Mouse (Mus musculus) limb, embryonic 13.5 days (tissue): ENCODE results near the gene Hepacam2. TPM values are rescaled to one million over a fixed set of nuclear protein-coding genes. Genes with fewer than 3 reads are reported as not detected.

Experiments
- ATAC-seq: fragments of 200-750 bp; cut with Nextera tagmentation; 2 replicates; pipeline ENCODE4 v1.8.0; 2017; ENCODE audit warnings: low read depth, moderate number of reproducible peaks, moderate TSS enrichment; ENCODE audit not compliant: low FRiP score
- H3K27ac ChIP-seq: fragments of 300-500 bp; sonication (generic); 2 replicates; pipeline ENCODE4 v1.5.1; 2015; ENCODE audit warnings: inconsistent platforms, mild to moderate bottlenecking, moderate library complexity
- H3K27me3 ChIP-seq: fragments of 300-500 bp; sonication (generic); 2 replicates; pipeline ENCODE4 v1.6.1; 2015; ENCODE audit warnings: mild to moderate bottlenecking, inconsistent platforms
- H3K36me3 ChIP-seq: fragments of 300-500 bp; sonication (generic); 2 replicates; pipeline ENCODE4 v1.6.1; 2015; ENCODE audit warnings: inconsistent platforms, mild to moderate bottlenecking, moderate library complexity
- H3K4me1 ChIP-seq: fragments of 300-500 bp; sonication (generic); 2 replicates; pipeline ENCODE4 v1.6.1; 2015; ENCODE audit warnings: inconsistent platforms
- H3K4me2 ChIP-seq: fragments of 300-500 bp; sonication (generic); replicated peaks from 2 replicates; pipeline ENCODE4 v1.6.1; 2015; ENCODE audit warnings: inconsistent platforms, mild to moderate bottlenecking, moderate library complexity
- H3K4me3 ChIP-seq: fragments of 300-500 bp; sonication (generic); 2 replicates; pipeline ENCODE4 v1.5.1; 2015; ENCODE audit warnings: moderate library complexity, mild to moderate bottlenecking, inconsistent platforms
- H3K9ac ChIP-seq: fragments of 300-500 bp; sonication (generic); 2 replicates; pipeline ENCODE4 v1.6.1; 2015; ENCODE audit warnings: mild to moderate bottlenecking, inconsistent platforms
- H3K9me3 ChIP-seq: fragments of 300-500 bp; sonication (generic); 2 replicates; pipeline ENCODE4 v1.6.1; 2016; ENCODE audit warnings: inconsistent platforms
- WGBS: fragments of 180-500 bp; shearing (Covaris S2); methylation state at CpG from one replicate; pipeline ENCODE4 v1.1.7; 2015; 5-methylcytosine and 5-hydroxymethylcytosine counted together
- polyA plus RNA-seq: library from polyadenylated mRNA; unstranded; fragments of >200 nt; fragmentation: Nextera tagmentation; extraction: Ambion mirVana; gene quantifications from 2 replicates; pipeline ENCODE4 v1.2.1, GENCODE M21; 2015

Gene Hepacam2
- polyA plus RNA-seq, 1 experiment from 2014 or later, result 0.08 TPM

GRCm38 (mm10) chr6:3505289-3505688 is 7.2 kb upstream of the Hepacam2 start:
- H3K4me2 ChIP-seq, result no peak overlapping the region
- ATAC-seq, result peak; percentile 71
- H3K4me1 ChIP-seq, result 0 out of 2 replicates have a peak, but pooled peaks cover 3% of the 10 kb centered on the region
- no peaks in the 10 kb centered on the region for H3K36me3 ChIP-seq
- H3K9me3 ChIP-seq, result no peaks in the 10 kb centered on the region
- WGBS, result 31% methylated on average over 5 of the region's 5 CpGs
- H3K27me3 ChIP-seq, result no peaks in the 10 kb centered on the region
- H3K9ac ChIP-seq, result no peak overlapping the region
- no peak overlapping the region for H3K27ac ChIP-seq
- no peak overlapping the region for H3K4me3 ChIP-seq

GRCm38 (mm10) chr6:3500286-3500685 is 2.2 kb upstream of the Hepacam2 start:
- Histone ChIP-seq H3K4me2 (no peak overlapping the region), H3K36me3 (no peaks in the 10 kb centered on the region), H3K4me1 (peaks cover 5% of the 10 kb centered on the region; the same call in 1 of the 2 replicates), H3K27me3 (no peaks in the 10 kb centered on the region), H3K9ac (no peak overlapping the region), H3K27ac (no peak overlapping the region), H3K4me3 (no peak overlapping the region), H3K9me3 (no peaks in the 10 kb centered on the region)
- ATAC-seq, result no peak
- WGBS, result 82% methylated on average over 3 of the region's 3 CpGs

- H3K4me3 ChIP-seq, result no peak overlapping the region
- H3K27me3 ChIP-seq, result 0 out of 2 replicates have a peak, but pooled peaks cover 2% of the 10 kb centered on the region
- 4% methylated on average over 2 of the region's 2 CpGs for WGBS
- H3K4me1 ChIP-seq, result peaks cover 3% of the 10 kb centered on the region; the same call in 1 of the 2 replicates
- no peak for ATAC-seq
- no peak overlapping the region for H3K4me2 ChIP-seq
- H3K36me3 ChIP-seq, result no peaks in the 10 kb centered on the region
- no peaks in the 10 kb centered on the region for H3K9me3 ChIP-seq
- no peak overlapping the region for H3K9ac ChIP-seq
- H3K27ac ChIP-seq, result no peak overlapping the region
Observed at GRCm38 (mm10) chr6:3496210-3496609, 1.9 kb downstream of the Hepacam2 start.

- H3K4me3 ChIP-seq, result no peak overlapping the region
- no peak for ATAC-seq
- H3K36me3 ChIP-seq, result no peaks in the 10 kb centered on the region
- H3K4me2 ChIP-seq, result no peak overlapping the region
- no peak overlapping the region for H3K27ac ChIP-seq
- no peaks in the 10 kb centered on the region for H3K9me3 ChIP-seq
- no peaks in the 10 kb centered on the region; the same call in 1 of the 2 replicates for H3K4me1 ChIP-seq
- WGBS, result 80% methylated on average over 5 of the region's 5 CpGs
- H3K9ac ChIP-seq, result no peak overlapping the region
- H3K27me3 ChIP-seq, result 0 out of 2 replicates have a peak, but pooled peaks cover 2% of the 10 kb centered on the region
Observed at GRCm38 (mm10) chr6:3494285-3494684, 3.8 kb downstream of the Hepacam2 start.

GRCm38 (mm10) chr6:3487355-3487754 is 10.7 kb downstream of the Hepacam2 start:
- WGBS, result 90% methylated on average over 1 of the region's 1 CpGs
- Histone ChIP-seq H3K27ac (no peak overlapping the region), H3K4me1 (no peaks in the 10 kb centered on the region), H3K4me3 (no peak overlapping the region), H3K4me2 (no peak overlapping the region), H3K9ac (no peak overlapping the region), H3K27me3 (no peaks in the 10 kb centered on the region), H3K36me3 (no peaks in the 10 kb centered on the region), H3K9me3 (no peaks in the 10 kb centered on the region)
- ATAC-seq, result no peak

GRCm38 (mm10) chr6:3485133-3485532 is 13.0 kb downstream of the Hepacam2 start:
- no peak overlapping the region for H3K27ac ChIP-seq
- H3K36me3 ChIP-seq, result no peaks in the 10 kb centered on the region
- H3K4me1 ChIP-seq, result no peaks in the 10 kb centered on the region
- H3K4me3 ChIP-seq, result no peak overlapping the region
- 84% methylated on average over 3 of the region's 3 CpGs for WGBS
- no peak for ATAC-seq
- H3K4me2 ChIP-seq, result no peak overlapping the region
- H3K9ac ChIP-seq, result no peak overlapping the region
- H3K9me3 ChIP-seq, result no peaks in the 10 kb centered on the region
- no peaks in the 10 kb centered on the region for H3K27me3 ChIP-seq

GRCm38 (mm10) chr6:3481705-3482104 is 16.4 kb downstream of the Hepacam2 start:
- 83% methylated on average over 3 of the region's 3 CpGs for WGBS
- Histone ChIP-seq H3K4me1 (no peaks in the 10 kb centered on the region), H3K27me3 (no peaks in the 10 kb centered on the region), H3K4me3 (no peak overlapping the region), H3K9ac (no peak overlapping the region), H3K9me3 (no peaks in the 10 kb centered on the region), H3K27ac (no peak overlapping the region), H3K4me2 (no peak overlapping the region), H3K36me3 (no peaks in the 10 kb centered on the region)
- no peak for ATAC-seq

- Histone ChIP-seq H3K36me3 (no peaks in the 10 kb centered on the region), H3K27ac (no peak overlapping the region), H3K9me3 (no peaks in the 10 kb centered on the region), H3K9ac (no peak overlapping the region), H3K4me1 (no peaks in the 10 kb centered on the region), H3K4me2 (no peak overlapping the region), H3K27me3 (no peaks in the 10 kb centered on the region), H3K4me3 (no peak overlapping the region)
- 48% methylated on average over 5 of the region's 5 CpGs for WGBS
- ATAC-seq, result no peak
Observed at GRCm38 (mm10) chr6:3479853-3480252, 18.2 kb downstream of the Hepacam2 start.

GRCm38 (mm10) chr6:3476299-3476698 is 21.8 kb downstream of the Hepacam2 start:
- H3K4me2 ChIP-seq, result no peak overlapping the region
- ATAC-seq, result no peak
- no peaks in the 10 kb centered on the region for H3K36me3 ChIP-seq
- no peaks in the 10 kb centered on the region for H3K9me3 ChIP-seq
- no peak overlapping the region for H3K27ac ChIP-seq
- H3K4me1 ChIP-seq, result no peaks in the 10 kb centered on the region
- WGBS, result 49% methylated on average over 2 of the region's 2 CpGs
- no peak overlapping the region for H3K4me3 ChIP-seq
- no peak overlapping the region for H3K9ac ChIP-seq
- H3K27me3 ChIP-seq, result no peaks in the 10 kb centered on the region

GRCm38 (mm10) chr6:3470706-3471105 is 27.4 kb downstream of the Hepacam2 start:
- no peaks in the 10 kb centered on the region for H3K4me1 ChIP-seq
- no peaks in the 10 kb centered on the region for H3K36me3 ChIP-seq
- no peak overlapping the region for H3K4me3 ChIP-seq
- no peaks in the 10 kb centered on the region for H3K27me3 ChIP-seq
- no peaks in the 10 kb centered on the region for H3K9me3 ChIP-seq
- no peak overlapping the region for H3K9ac ChIP-seq
- H3K27ac ChIP-seq, result no peak overlapping the region
- H3K4me2 ChIP-seq, result no peak overlapping the region
- 85% methylated on average over 2 of the region's 2 CpGs for whole genome bisulfite sequencing
- no peak for ATAC-seq

GRCm38 (mm10) chr6:3468627-3469026 is 29.5 kb downstream of the Hepacam2 start:
- no peak overlapping the region for H3K4me3 ChIP-seq
- no peaks in the 10 kb centered on the region for H3K4me1 ChIP-seq
- no peak overlapping the region for H3K27ac ChIP-seq
- no peak for ATAC-seq
- 52% methylated on average over 1 of the region's 1 CpGs for WGBS
- H3K4me2 ChIP-seq, result no peak overlapping the region
- no peaks in the 10 kb centered on the region for H3K27me3 ChIP-seq
- no peaks in the 10 kb centered on the region for H3K9me3 ChIP-seq
- no peaks in the 10 kb centered on the region for H3K36me3 ChIP-seq
- H3K9ac ChIP-seq, result no peak overlapping the region

- no peaks in the 10 kb centered on the region for H3K9me3 ChIP-seq
- no peak for ATAC-seq
- no peaks in the 10 kb centered on the region for H3K4me1 ChIP-seq
- 65% methylated on average over 2 of the region's 2 CpGs for WGBS
- no peak overlapping the region for H3K27ac ChIP-seq
- H3K9ac ChIP-seq, result no peak overlapping the region
- H3K4me2 ChIP-seq, result no peak overlapping the region
- H3K27me3 ChIP-seq, result no peaks in the 10 kb centered on the region
- H3K36me3 ChIP-seq, result no peaks in the 10 kb centered on the region
- H3K4me3 ChIP-seq, result no peak overlapping the region
Observed at GRCm38 (mm10) chr6:3463594-3463993, 34.5 kb downstream of the Hepacam2 start.

- Histone ChIP-seq H3K9ac (no peak overlapping the region), H3K36me3 (no peaks in the 10 kb centered on the region), H3K27me3 (no peaks in the 10 kb centered on the region), H3K4me1 (no peaks in the 10 kb centered on the region), H3K27ac (no peak overlapping the region), H3K4me3 (no peak overlapping the region), H3K9me3 (no peaks in the 10 kb centered on the region), H3K4me2 (no peak overlapping the region)
- WGBS, result 65% methylated on average over 6 of the region's 6 CpGs
- ATAC-seq, result no peak
Observed at GRCm38 (mm10) chr6:3463026-3463425, 35.1 kb downstream of the Hepacam2 start.
